Comparison of ENCODE assay signal across 17 mouse cellular contexts in genomic region chr6:131370767-131371166, GRCm38 (mm10). TPM values are rescaled to one million over a fixed set of nuclear protein-coding genes. Genes with fewer than 3 reads are reported as not detected.
"Had no signal": no experiment of that assay in that cellular context is flagged by ENCODE, and none has a peak within 500 bp of the region (broad histone marks: within the 10 kb centered on the region; RNA-seq: fewer than 3 reads in every experiment).

No protein-coding gene starts in this region.

- H3K27ac ChIP-seq: lung, embryonic 15.5 days; macrophage; midbrain, embryonic 13.5 days; midbrain, embryonic 15.5 days; neural tube, embryonic 12.5 days; stomach, embryonic 15.5 days; stomach, postnatal 0 days had no signal

- H3K4me2 ChIP-seq: lung, embryonic 15.5 days; midbrain, embryonic 11.5 days; midbrain, embryonic 13.5 days; midbrain, embryonic 15.5 days; neural tube, embryonic 12.5 days; stomach, embryonic 15.5 days had no signal

- H3K4me3 ChIP-seq: lung, embryonic 15.5 days; megakaryocyte, embryonic 14.5 days; midbrain, embryonic 13.5 days; midbrain, embryonic 15.5 days; neural tube, embryonic 12.5 days; stomach, embryonic 15.5 days had no signal

- H3K27me3 ChIP-seq: lung, embryonic 15.5 days; megakaryocyte, embryonic 14.5 days; midbrain, embryonic 13.5 days; midbrain, embryonic 15.5 days; neural tube, embryonic 12.5 days; stomach, embryonic 15.5 days had no signal

- DNase-seq: lung, adult 2 months; lung, postnatal 14 days; lung, postnatal 36 days; right cerebral cortex, postnatal 14 days; thymus, adult 2 months; thymus, postnatal 25 days; thymus, postnatal 4 days had no signal

- ATAC-seq: lung, postnatal 0 days; midbrain, embryonic 13.5 days; midbrain, embryonic 15.5 days had no signal

- H3K9me3 ChIP-seq: lung, embryonic 15.5 days; megakaryocyte, embryonic 14.5 days; midbrain, embryonic 13.5 days; midbrain, embryonic 15.5 days; neural tube, embryonic 12.5 days; stomach, embryonic 15.5 days had no signal

- H3K9ac ChIP-seq: lung, embryonic 15.5 days; midbrain, embryonic 13.5 days; midbrain, embryonic 15.5 days; neural tube, embryonic 12.5 days; stomach, embryonic 15.5 days had no signal

- H3K4me1 ChIP-seq: lung, embryonic 15.5 days; midbrain, embryonic 13.5 days; midbrain, embryonic 15.5 days; neural tube, embryonic 12.5 days; stomach, embryonic 15.5 days had no signal

RNA-seq across cellular contexts. Expression of gene Styk1, which starts 17.4 kb away (rescaled TPM):
- polyA plus RNA-seq: macrophage had no signal
